Mouse (Mus musculus): ENCODE measurements around the gene Gm21953.
"Not testable (repeated sequence)": the region's sequence is repeated elsewhere in the genome, so short reads cannot be mapped to it uniquely, and the experiment has no call there.

Gene Gm21953

DNA sequence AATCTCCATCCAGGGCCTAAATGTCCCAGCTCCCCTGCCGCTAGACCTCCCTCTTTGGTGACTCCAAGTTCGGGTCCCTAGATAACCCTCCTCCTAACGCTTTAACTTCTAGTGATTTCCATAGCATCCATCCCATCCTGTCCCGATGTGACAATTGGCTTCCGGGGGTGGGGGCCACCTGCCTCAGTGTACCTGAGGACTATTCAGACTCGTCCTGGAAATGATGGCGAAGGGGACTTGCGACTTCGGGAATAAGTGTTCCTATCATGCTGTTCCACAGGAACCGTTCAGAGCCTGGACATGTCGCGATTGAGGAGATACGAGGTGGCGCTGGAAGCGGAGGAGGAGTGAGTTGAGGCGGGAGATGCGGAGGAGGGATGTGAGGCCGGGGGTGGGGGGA is at the start of gene Gm21953:
Gene Gm21953, plus strand, starts transcription at position 301 of the 400 bp plus-strand sequence.
- DNase-seq (ENCODE audit: low spot score in 2 of 2) = not testable (repeated sequence)

DNA sequence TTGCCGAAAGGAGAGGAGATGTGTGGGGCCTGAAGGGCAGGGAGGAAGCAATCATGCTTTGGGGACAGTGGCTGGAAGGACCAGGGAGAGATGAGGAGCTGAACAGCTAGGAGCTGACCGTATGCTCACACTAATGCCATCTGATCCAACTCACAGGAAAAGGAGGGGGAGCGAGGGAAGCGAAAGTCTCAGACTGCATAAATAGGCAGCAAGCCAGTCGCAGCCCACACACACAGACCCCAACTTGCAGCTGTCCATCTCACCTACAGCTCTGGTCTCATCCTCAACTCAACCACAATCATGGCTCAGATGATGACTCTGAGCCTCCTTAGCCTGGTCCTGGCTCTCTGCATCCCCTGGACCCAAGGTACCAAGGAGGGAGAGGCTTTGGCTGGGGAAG is 38.6 kb upstream of the Gm21953 start, which contains the start of gene Ccl21b:
Gene Ccl21b, plus strand, starts transcription at position 301 of the 400 bp plus-strand sequence.
- DNase-seq (ENCODE audit: low spot score in 2 of 2) = not testable (repeated sequence)

DNA sequence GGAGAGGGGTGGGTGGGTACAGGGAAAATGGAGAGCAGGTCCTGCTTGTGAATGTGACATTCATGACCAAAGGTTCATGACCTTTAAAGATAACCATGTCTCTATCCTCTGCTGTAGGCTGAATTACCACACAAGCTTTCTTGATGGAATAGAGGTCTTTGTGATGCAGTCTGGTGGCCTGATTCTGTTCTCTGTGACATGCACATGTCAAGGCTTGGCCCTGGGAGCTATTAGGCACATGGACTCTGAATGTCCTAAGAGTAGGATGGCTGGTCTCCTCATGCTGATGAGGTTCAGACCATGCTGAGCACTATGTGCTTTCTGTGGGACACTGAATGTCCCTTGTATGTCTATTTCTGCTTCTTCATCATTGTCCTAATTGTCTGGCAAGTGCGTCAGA is 24.0 kb downstream of the Gm21953 start, which contains the start of gene Fam205a3:
Gene Fam205a3, plus strand, starts transcription at position 301 of the 400 bp plus-strand sequence.
- DNase-seq (ENCODE audit: low spot score in 2 of 2) = not testable (repeated sequence)

Data from natural killer cell, adult 2 months (primary cell).